Mouse (Mus musculus): ENCODE measurements around the gene Twist2.

- TF ChIP-seq CTCF (IDR thresholded peaks at IDR 0.05): no peak
- TF ChIP-seq EP300 (IDR thresholded peaks at IDR 0.05): no peak
Observed at GRCm38 (mm10) chr1:91799323-91799722, 1.9 kb upstream of the Twist2 start.
